Mouse (Mus musculus) cortical plate, adult 2 months (tissue): ENCODE results near the gene Snph. TPM values are rescaled to one million over a fixed set of nuclear protein-coding genes. Genes with fewer than 3 reads are reported as not detected.
A peak's percentile ranks its signal among the peaks of the same experiment; 100 is the strongest.

Experiments
- H3K27ac ChIP-seq: fragments of 200-500 bp; 2 replicates; pipeline ENCODE4 v1.5.1; 2012; ENCODE audit warnings: low read length, control low read depth, inconsistent platforms; ENCODE audit not compliant: insufficient read depth
- H3K4me1 ChIP-seq: fragments of 200-500 bp; 2 replicates; pipeline ENCODE4 v1.6.1; 2011; ENCODE audit warnings: low read length; ENCODE audit not compliant: control insufficient read depth, insufficient read depth
- H3K4me3 ChIP-seq: fragments of 200-500 bp; 2 replicates; pipeline ENCODE4 v1.5.1; 2011; ENCODE audit warnings: mild to moderate bottlenecking, low read length, control low read depth; ENCODE audit not compliant: insufficient read depth
- CTCF ChIP-seq: fragments of 200-500 bp; IDR thresholded peaks from 2 replicates; pipeline ENCODE4 v1.5.1; 2011; ENCODE audit warnings: mild to moderate bottlenecking, control low read depth, low read length; ENCODE audit not compliant: insufficient read depth; ENCODE audit errors: extremely low read depth
- POLR2A ChIP-seq: fragments of 200-500 bp; IDR thresholded peaks from 2 replicates; pipeline ENCODE4 v1.6.1; 2011; ENCODE audit warnings: mild to moderate bottlenecking, low read length, control low read depth; ENCODE audit not compliant: insufficient read depth; ENCODE audit errors: extremely low read depth
- polyA plus RNA-seq: library from polyadenylated mRNA; depleted of rRNA; stranded (reverse); fragments of >200 nt; gene quantifications from 2 replicates; pipeline ENCODE4 v1.2.3, GENCODE M21; 2012

The Snph gene
- polyA plus RNA-seq, 1 experiment: 170 TPM

GRCm38 (mm10) chr2:151575699-151576389, 56.5 kb downstream of the Snph start:
- TF ChIP-seq CTCF: no peak
- peak; percentile 77; the same call in 1 of the 2 replicates for TF ChIP-seq POLR2A
- Histone ChIP-seq H3K4me3 (peak overlapping the region; percentile 26), H3K27ac (peak overlapping the region; percentile 95), H3K4me1 (peaks cover 8% of the 10 kb centered on the region; the same call in 1 of the 2 replicates)

DNA sequence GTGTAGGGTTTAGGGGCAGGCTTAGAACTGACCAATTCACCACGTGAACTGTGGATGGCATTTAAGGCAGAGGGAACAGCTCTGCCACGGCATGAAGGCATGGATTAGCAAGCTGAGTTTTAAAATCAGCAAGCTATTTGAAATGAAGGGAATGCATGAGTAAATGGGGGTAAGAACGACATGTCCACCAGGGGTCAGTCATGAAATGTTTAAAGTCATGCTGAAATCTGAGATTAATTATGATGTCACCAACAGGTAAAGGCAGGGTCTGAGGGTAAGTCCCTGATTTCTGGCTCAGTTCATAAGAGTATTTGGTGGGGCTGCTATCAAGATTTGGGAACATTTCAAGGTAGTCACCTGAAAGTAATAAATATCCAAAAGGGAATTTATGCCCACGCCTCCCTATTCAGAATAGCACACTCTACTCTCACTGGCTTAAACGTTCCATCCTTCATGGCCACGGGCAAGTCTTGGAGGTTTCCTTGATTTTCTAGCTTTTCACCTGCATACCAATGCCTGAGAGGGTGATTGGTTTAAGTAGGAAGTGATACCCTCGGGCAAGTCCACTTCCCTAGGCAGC, 57.2 kb downstream of the Snph start:
- Histone ChIP-seq H3K4me3 (peak overlapping the region; percentile 26), H3K4me1 (peaks cover 8% of the 10 kb centered on the region; the same call in 1 of the 2 replicates), H3K27ac (peak overlapping the region; percentile 95)
- TF ChIP-seq CTCF (0 out of 2 replicates have a peak, but pooled peaks have one; percentile 5), POLR2A (no peak)

GRCm38 (mm10) chr2:151574607-151575006, 57.8 kb downstream of the Snph start:
- H3K4me1 ChIP-seq: peaks cover 8% of the 10 kb centered on the region; the same call in 1 of the 2 replicates
- TF ChIP-seq CTCF (no peak), POLR2A (peak; percentile 56)
- peak overlapping the region; percentile 95 for H3K27ac ChIP-seq
- H3K4me3 ChIP-seq: no peak overlapping the region

- 0 out of 2 replicates have a peak, but pooled peaks have one; percentile 35 for TF ChIP-seq POLR2A
- TF ChIP-seq CTCF: no peak
- Histone ChIP-seq H3K27ac (peak overlapping the region; percentile 36; the same call in 1 of the 2 replicates), H3K4me1 (peaks cover 8% of the 10 kb centered on the region; the same call in 1 of the 2 replicates), H3K4me3 (no peak overlapping the region)
Measured at GRCm38 (mm10) chr2:151573667-151574066, 58.7 kb downstream of the Snph start.

DNA sequence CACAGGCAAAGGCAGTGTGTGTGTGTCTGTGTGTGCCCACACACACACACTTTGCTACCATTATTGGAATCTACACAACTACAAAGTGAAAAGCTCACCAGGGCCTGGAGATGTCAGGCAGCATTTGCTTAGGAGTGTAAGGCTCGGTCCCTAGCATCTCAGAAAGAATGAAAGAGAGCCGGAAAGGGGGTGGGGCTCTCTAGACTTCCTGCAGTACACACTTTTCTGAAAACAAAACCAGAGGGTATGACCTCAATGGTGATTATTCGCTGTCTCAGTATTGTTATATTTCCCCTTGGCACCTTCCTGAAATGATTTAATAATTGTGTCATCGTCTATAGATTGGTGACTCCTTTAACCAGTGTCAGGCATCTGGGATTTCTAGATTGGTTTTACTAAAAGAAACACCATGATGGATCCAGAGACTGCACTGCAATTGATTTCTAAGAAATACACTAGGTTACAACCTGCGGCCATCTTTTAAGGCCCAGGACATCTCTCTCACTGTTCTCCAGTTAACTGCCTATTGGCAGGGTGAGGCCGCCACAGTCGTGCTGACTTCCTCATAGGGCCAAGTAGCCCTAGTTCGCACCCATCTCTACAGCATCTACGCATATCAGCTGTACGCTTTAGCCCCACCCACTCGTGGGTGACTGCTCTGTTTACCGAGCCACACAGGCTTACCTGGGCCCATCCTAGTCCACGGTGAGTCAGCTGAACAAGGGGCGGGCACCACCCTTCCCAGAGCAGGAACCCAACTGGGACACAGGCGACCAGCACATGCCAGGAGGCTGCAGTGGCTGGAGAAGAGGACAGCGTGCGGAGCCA, 60.3 kb downstream of the Snph start, which contains the start of gene Sdcbp2:
TSS of gene Sdcbp2 (plus strand) at position 750 of the 828 bp plus-strand sequence.
- H3K4me3 ChIP-seq: no peak within 1 kb of the TSS
- H3K4me1 ChIP-seq: peaks cover 8% of the 10 kb centered on the region; the same call in 1 of the 2 replicates
- no peak within 1 kb of the TSS; the same call in 1 of the 2 replicates for H3K27ac ChIP-seq
- TF ChIP-seq CTCF: no peak
- TF ChIP-seq POLR2A: no peak

DNA sequence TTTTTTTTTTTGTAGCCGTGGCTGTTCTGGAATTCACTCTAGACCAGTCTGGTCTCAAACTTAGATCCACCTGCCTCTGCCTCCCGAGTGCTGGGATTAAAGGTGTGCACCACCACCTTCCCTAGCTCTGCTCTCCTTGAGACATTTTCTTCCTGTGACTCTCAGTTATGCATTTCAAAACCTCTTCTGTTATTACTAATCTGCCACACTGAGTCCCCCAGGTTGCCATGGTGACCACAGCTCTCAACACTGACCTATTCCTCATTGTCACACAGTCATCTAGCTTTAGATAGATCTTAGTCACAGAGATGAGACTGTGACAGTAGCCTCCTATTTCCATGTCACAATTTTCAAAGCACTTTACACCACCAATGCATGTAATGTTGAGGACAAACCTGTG, 62.9 kb downstream of the Snph start:
- Histone ChIP-seq H3K4me1 (peaks cover 4% of the 10 kb centered on the region; the same call in 1 of the 2 replicates), H3K27ac (no peak overlapping the region), H3K4me3 (no peak overlapping the region)
- no peak for TF ChIP-seq CTCF
- TF ChIP-seq POLR2A: no peak

DNA sequence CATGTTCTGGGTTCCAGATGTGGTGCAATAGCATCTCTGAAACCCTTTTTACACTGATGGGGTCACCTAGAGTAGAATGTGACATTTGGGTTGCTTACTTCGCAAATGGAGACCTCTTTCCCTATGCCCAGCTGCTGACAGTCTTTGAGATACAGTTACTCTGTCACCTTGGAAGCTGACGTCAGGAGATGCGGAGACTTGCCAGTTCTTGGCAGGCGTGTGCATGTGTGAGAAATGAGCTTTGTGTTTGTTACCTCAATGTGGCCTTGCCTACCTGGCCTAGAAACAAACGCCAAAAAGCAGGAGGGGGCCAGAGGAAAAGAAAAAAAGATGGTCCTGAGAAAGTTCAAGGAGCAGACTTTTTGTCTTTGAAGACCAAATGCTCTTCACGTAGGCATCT, 65.5 kb downstream of the Snph start:
- H3K4me3 ChIP-seq: no peak overlapping the region
- H3K27ac ChIP-seq: no peak overlapping the region
- TF ChIP-seq POLR2A: no peak
- TF ChIP-seq CTCF: no peak
- no peaks in the 10 kb centered on the region; the same call in 1 of the 2 replicates for H3K4me1 ChIP-seq

- no peak overlapping the region for H3K27ac ChIP-seq
- H3K4me1 ChIP-seq: no peaks in the 10 kb centered on the region; the same call in 1 of the 2 replicates
- TF ChIP-seq CTCF (no peak), POLR2A (no peak)
- no peak overlapping the region for H3K4me3 ChIP-seq
Measured at GRCm38 (mm10) chr2:151564986-151565385, 67.4 kb downstream of the Snph start.

DNA sequence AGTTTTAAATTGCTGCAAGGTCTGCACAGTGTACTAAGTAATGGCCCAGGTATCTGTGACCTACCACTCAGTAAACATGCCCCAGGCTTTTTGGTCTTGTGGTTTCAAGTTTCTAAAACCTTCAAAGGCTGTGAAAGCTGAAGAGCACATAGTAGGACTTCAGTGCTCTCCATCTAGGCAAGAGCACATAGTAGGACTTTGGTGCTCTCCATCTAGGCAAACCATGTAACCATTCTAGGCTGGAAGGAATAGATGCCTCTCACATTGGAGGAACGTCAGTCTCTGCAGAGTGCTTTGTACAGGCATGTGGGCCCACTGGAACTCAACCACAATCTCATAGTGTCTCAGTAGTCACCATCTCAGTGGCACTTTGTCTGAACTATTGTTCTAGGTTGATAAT, 68.4 kb downstream of the Snph start:
- Histone ChIP-seq H3K4me1 (no peaks in the 10 kb centered on the region; the same call in 1 of the 2 replicates), H3K4me3 (no peak overlapping the region), H3K27ac (no peak overlapping the region)
- TF ChIP-seq POLR2A (no peak), CTCF (no peak)
